Comparison of ENCODE assay signal across 8 mouse cellular contexts in genomic region chr11:114676431-114676830, GRCm38 (mm10). TPM values are rescaled to one million over a fixed set of nuclear protein-coding genes. Genes with fewer than 3 reads are reported as not detected.
DNase-seq lines count a peak whose midpoint lies in the region; ATAC-seq and TF ChIP-seq lines count a peak whose summit lies in the region.

No protein-coding gene starts in this region.

- TF ChIP-seq POLR2A in small intestine, adult 2 months (IDR thresholded peaks at IDR 0.05; ENCODE audit: low read depth, low read length): peak; percentile 75; the same call in 1 of the 2 replicates

- H3K27me3 ChIP-seq in forebrain, embryonic 10.5 days (ENCODE audit: poor library complexity, severe bottlenecking): peaks cover 21% of the 10 kb centered on the region
- no peaks in the 10 kb centered on the region for H3K27me3 ChIP-seq in lung, embryonic 14.5 days (ENCODE audit: insufficient read depth, low read length)
- no peaks in the 10 kb centered on the region for H3K27me3 ChIP-seq in small intestine, adult 2 months (ENCODE audit: control insufficient read depth, insufficient read depth, low read length)

- peaks cover 31% of the 10 kb centered on the region for H3K36me3 ChIP-seq in forebrain, embryonic 10.5 days (replicated peaks)
- H3K36me3 ChIP-seq in lung, embryonic 14.5 days (ENCODE audit: insufficient read depth): peaks cover 24% of the 10 kb centered on the region
- peaks cover 22% of the 10 kb centered on the region for H3K36me3 ChIP-seq in small intestine, adult 2 months (ENCODE audit: control insufficient read depth, insufficient read depth, low read length)

- H3K9ac ChIP-seq in lung, embryonic 14.5 days: peak overlapping the region; percentile 65; the same call in 1 of the 2 replicates

- ATAC-seq in lung, embryonic 14.5 days (ENCODE audit: insufficient read depth): no peak

- H3K4me1 ChIP-seq in forebrain, embryonic 10.5 days: peaks cover 66% of the 10 kb centered on the region
- peaks cover 22% of the 10 kb centered on the region for H3K4me1 ChIP-seq in lung, embryonic 14.5 days (ENCODE audit: insufficient read depth)
- peaks cover 45% of the 10 kb centered on the region for H3K4me1 ChIP-seq in small intestine, adult 2 months (ENCODE audit: control insufficient read depth, insufficient read depth, insufficient read length, low read length)

- DNase-seq in 3134 (ENCODE audit: extremely low read depth, insufficient read length, low spot score): peak; percentile 75
- peak; percentile 72 for DNase-seq in Muller cell, postnatal 12 days (ENCODE audit: inconsistent ontology term)
- peak; percentile 24 for DNase-seq in forebrain, embryonic 10.5 days (ENCODE audit: extremely low spot score, low spot score)
- peak; percentile 88 for DNase-seq in kidney, adult 11 months
- no peak for DNase-seq in lung, embryonic 14.5 days
- DNase-seq in urinary bladder, postnatal 14 days (ENCODE audit: low spot score): no peak
- DNase-seq in testis, postnatal 14 days (ENCODE audit: low spot score): no peak

- 10% methylated on average over 14 of the region's 14 CpGs for WGBS in forebrain, embryonic 10.5 days
- 6% methylated on average over 14 of the region's 14 CpGs for WGBS in lung, embryonic 14.5 days
- WGBS in small intestine, adult 2 months: 4% methylated on average over 14 of the region's 14 CpGs

- peak overlapping the region; percentile 55 for H3K4me3 ChIP-seq in forebrain, embryonic 10.5 days
- H3K4me3 ChIP-seq in lung, embryonic 14.5 days (ENCODE audit: low read depth, low read length): peak overlapping the region; percentile 60
- H3K4me3 ChIP-seq in small intestine, adult 2 months (ENCODE audit: low read depth, low read length): peak overlapping the region; percentile 78

- peak overlapping the region; percentile 74 for H3K27ac ChIP-seq in forebrain, embryonic 10.5 days
- 0 out of 2 replicates have a peak overlapping the region, but pooled peaks have one; percentile 34 for H3K27ac ChIP-seq in lung, embryonic 14.5 days (ENCODE audit: low read depth)
- H3K27ac ChIP-seq in small intestine, adult 2 months (ENCODE audit: insufficient read depth, low read depth, low read length): peak overlapping the region; percentile 77

- H3K9me3 ChIP-seq in forebrain, embryonic 10.5 days: no peaks in the 10 kb centered on the region
- H3K9me3 ChIP-seq in lung, embryonic 14.5 days (ENCODE audit: low read depth, low read length): no peaks in the 10 kb centered on the region

- peak overlapping the region; percentile 99 for H3K4me2 ChIP-seq in lung, embryonic 14.5 days

- no peak for TF ChIP-seq CTCF in lung, embryonic 14.5 days (IDR thresholded peaks at IDR 0.05; ENCODE audit: low read depth)
- no peak for TF ChIP-seq CTCF in small intestine, adult 2 months (IDR thresholded peaks at IDR 0.05; ENCODE audit: extremely low read depth, insufficient read length, insufficient replicate concordance, low read depth, low read length)

RNA-seq across cellular contexts. Expression of gene Ttyh2, which starts 1.2 kb away (rescaled TPM):
- 8.6 and 9.5 TPM in 2 replicates for polyA plus RNA-seq in forebrain, embryonic 10.5 days (2016; fragmentation: Nextera tagmentation; extraction: Ambion mirVana)
- polyA plus RNA-seq in lung, embryonic 14.5 days (2014; fragmentation: Nextera tagmentation; extraction: Ambion mirVana): 12.1 and 13.1 TPM in 2 replicates
- polyA plus RNA-seq in small intestine, adult 2 months (2012; rRNA removed): 63.4 and 130 TPM in 2 replicates

RNA-seq across cellular contexts. Expression of gene Rpl38, which starts 8.1 kb away (rescaled TPM):
- 1,134 and 1,162 TPM in 2 replicates for polyA plus RNA-seq in forebrain, embryonic 10.5 days (2016; fragmentation: Nextera tagmentation; extraction: Ambion mirVana)
- polyA plus RNA-seq in lung, embryonic 14.5 days (2014; fragmentation: Nextera tagmentation; extraction: Ambion mirVana): 978 and 1,085 TPM in 2 replicates
- polyA plus RNA-seq in small intestine, adult 2 months (2012; rRNA removed): 103 and 130 TPM in 2 replicates

RNA-seq across cellular contexts. Expression of gene Dnaic2, which starts 50.8 kb away (rescaled TPM):
- 0.77 and 1.0 TPM in 2 replicates for polyA plus RNA-seq in forebrain, embryonic 10.5 days (2016; fragmentation: Nextera tagmentation; extraction: Ambion mirVana)
- 0.16 and 0.85 TPM in 2 replicates for polyA plus RNA-seq in lung, embryonic 14.5 days (2014; fragmentation: Nextera tagmentation; extraction: Ambion mirVana)
- 0.30 and 0.56 TPM in 2 replicates for polyA plus RNA-seq in small intestine, adult 2 months (2012; rRNA removed)

Comparison
In these comparisons a context has a peak if more than half of its experiments do, and no peak if none do; other contexts are left out.
1. DNase-seq: peak in 3134 (single experiment), Muller cell, postnatal 12 days (single experiment), forebrain, embryonic 10.5 days (single experiment) and kidney, adult 11 months (single experiment); none in lung, embryonic 14.5 days (single experiment), urinary bladder, postnatal 14 days (single experiment) and testis, postnatal 14 days (single experiment).
2. Peak in every context shown above with its lines, with median percentiles within 50 percentile points of each other: H3K27ac ChIP-seq and H3K4me3 ChIP-seq.